Mouse (Mus musculus): ENCODE data around the gene Prkag2. TPM values are rescaled to one million over a fixed set of nuclear protein-coding genes. Genes with fewer than 3 reads are reported as not detected.
A peak's percentile ranks its signal among the peaks of the same experiment; 100 is the strongest.

Prkag2 gene
- polyA plus RNA-seq, 1 experiment from 2014 or later: 38.3 TPM

GRCm38 (mm10) chr5:24938046-24938822 is 162.2 kb downstream of the Prkag2 start:
- no peak overlapping the region for H3K4me3 ChIP-seq (ENCODE audit: low read depth, low read length)
- no peaks in the 10 kb centered on the region for H3K27me3 ChIP-seq (replicated peaks; ENCODE audit: control insufficient read depth, insufficient read depth, low read length)
- no peak overlapping the region for H3K4me2 ChIP-seq (replicated peaks; ENCODE audit: low read depth)
- H3K9me3 ChIP-seq (ENCODE audit: control insufficient read depth): no peaks in the 10 kb centered on the region
- no peak for ATAC-seq
- H3K36me3 ChIP-seq (ENCODE audit: control insufficient read depth, insufficient read depth): no peaks in the 10 kb centered on the region
- no peak overlapping the region for H3K27ac ChIP-seq (ENCODE audit: low read depth, low read length)
- H3K4me1 ChIP-seq (replicated peaks; ENCODE audit: control insufficient read depth, insufficient read depth, low read length): no peaks in the 10 kb centered on the region
- 70% methylated on average over 5 of the region's 5 CpGs for WGBS
- H3K9ac ChIP-seq (ENCODE audit: low read depth, low read length): no peak overlapping the region
- no peak for TF ChIP-seq CTCF (IDR thresholded peaks at IDR 0.05; ENCODE audit: low read depth)

GRCm38 (mm10) chr5:24936451-24936850 is 164.0 kb downstream of the Prkag2 start:
- Histone ChIP-seq H3K27ac (ENCODE audit: low read depth, low read length) (no peak overlapping the region), H3K4me3 (ENCODE audit: low read depth, low read length) (no peak overlapping the region), H3K9ac (ENCODE audit: low read depth, low read length) (no peak overlapping the region), H3K4me2 (replicated peaks; ENCODE audit: low read depth) (no peak overlapping the region; the same call in 1 of the 2 replicates), H3K27me3 (replicated peaks; ENCODE audit: control insufficient read depth, insufficient read depth, low read length) (no peaks in the 10 kb centered on the region), H3K4me1 (replicated peaks; ENCODE audit: control insufficient read depth, insufficient read depth, low read length) (no peaks in the 10 kb centered on the region), H3K9me3 (ENCODE audit: control insufficient read depth) (no peaks in the 10 kb centered on the region), H3K36me3 (ENCODE audit: control insufficient read depth, insufficient read depth) (no peaks in the 10 kb centered on the region)
- TF ChIP-seq CTCF (IDR thresholded peaks at IDR 0.05; ENCODE audit: low read depth): no peak
- ATAC-seq: peak; percentile 37
- 44% methylated on average over 8 of the region's 8 CpGs for WGBS

GRCm38 (mm10) chr5:24935446-24935845 is 165.0 kb downstream of the Prkag2 start:
- Histone ChIP-seq H3K27me3 (replicated peaks; ENCODE audit: control insufficient read depth, insufficient read depth, low read length) (no peaks in the 10 kb centered on the region), H3K9ac (ENCODE audit: low read depth, low read length) (no peak overlapping the region), H3K4me2 (replicated peaks; ENCODE audit: low read depth) (no peak overlapping the region), H3K4me3 (ENCODE audit: low read depth, low read length) (no peak overlapping the region), H3K27ac (ENCODE audit: low read depth, low read length) (no peak overlapping the region), H3K4me1 (replicated peaks; ENCODE audit: control insufficient read depth, insufficient read depth, low read length) (no peaks in the 10 kb centered on the region), H3K36me3 (ENCODE audit: control insufficient read depth, insufficient read depth) (no peaks in the 10 kb centered on the region), H3K9me3 (ENCODE audit: control insufficient read depth) (no peaks in the 10 kb centered on the region)
- ATAC-seq: no peak
- 85% methylated on average over 10 of the region's 10 CpGs for WGBS
- TF ChIP-seq CTCF (IDR thresholded peaks at IDR 0.05; ENCODE audit: low read depth): no peak

- no peak overlapping the region for H3K9ac ChIP-seq (ENCODE audit: low read depth, low read length)
- no peaks in the 10 kb centered on the region for H3K4me1 ChIP-seq (replicated peaks; ENCODE audit: control insufficient read depth, insufficient read depth, low read length)
- no peak overlapping the region for H3K4me2 ChIP-seq (replicated peaks; ENCODE audit: low read depth)
- H3K27me3 ChIP-seq (replicated peaks; ENCODE audit: control insufficient read depth, insufficient read depth, low read length): no peaks in the 10 kb centered on the region
- H3K36me3 ChIP-seq (ENCODE audit: control insufficient read depth, insufficient read depth): no peaks in the 10 kb centered on the region
- ATAC-seq: no peak
- no peak overlapping the region for H3K4me3 ChIP-seq (ENCODE audit: low read depth, low read length)
- no peaks in the 10 kb centered on the region for H3K9me3 ChIP-seq (ENCODE audit: control insufficient read depth)
- 100% methylated on average over 1 of the region's 1 CpGs for WGBS
- no peak overlapping the region for H3K27ac ChIP-seq (ENCODE audit: low read depth, low read length)
- TF ChIP-seq CTCF (IDR thresholded peaks at IDR 0.05; ENCODE audit: low read depth): peak; percentile 44
Observed at GRCm38 (mm10) chr5:24933760-24934159, 166.7 kb downstream of the Prkag2 start.

GRCm38 (mm10) chr5:24931578-24932185 is 168.8 kb downstream of the Prkag2 start:
- H3K4me2 ChIP-seq (replicated peaks; ENCODE audit: low read depth): peak overlapping the region; percentile 17; the same call in 1 of the 2 replicates
- peak overlapping the region; percentile 26; the same call in 1 of the 2 replicates for H3K9ac ChIP-seq (ENCODE audit: low read depth, low read length)
- H3K9me3 ChIP-seq (ENCODE audit: control insufficient read depth): no peaks in the 10 kb centered on the region
- H3K36me3 ChIP-seq (ENCODE audit: control insufficient read depth, insufficient read depth): no peaks in the 10 kb centered on the region
- peak overlapping the region; percentile 85 for H3K27ac ChIP-seq (ENCODE audit: low read depth, low read length)
- H3K4me3 ChIP-seq (ENCODE audit: low read depth, low read length): no peak overlapping the region
- no peaks in the 10 kb centered on the region for H3K4me1 ChIP-seq (replicated peaks; ENCODE audit: control insufficient read depth, insufficient read depth, low read length)
- WGBS: 47% methylated on average over 10 of the region's 10 CpGs
- peak; percentile 63 for ATAC-seq
- TF ChIP-seq CTCF (IDR thresholded peaks at IDR 0.05; ENCODE audit: low read depth): no peak
- H3K27me3 ChIP-seq (replicated peaks; ENCODE audit: control insufficient read depth, insufficient read depth, low read length): no peaks in the 10 kb centered on the region

- no peaks in the 10 kb centered on the region for H3K4me1 ChIP-seq (replicated peaks; ENCODE audit: control insufficient read depth, insufficient read depth, low read length)
- whole genome bisulfite sequencing: 50% methylated on average over 8 of the region's 8 CpGs
- no peak overlapping the region for H3K4me3 ChIP-seq (ENCODE audit: low read depth, low read length)
- TF ChIP-seq CTCF (IDR thresholded peaks at IDR 0.05; ENCODE audit: low read depth): no peak
- H3K9ac ChIP-seq (ENCODE audit: low read depth, low read length): no peak overlapping the region
- H3K36me3 ChIP-seq (ENCODE audit: control insufficient read depth, insufficient read depth): no peaks in the 10 kb centered on the region
- no peaks in the 10 kb centered on the region for H3K9me3 ChIP-seq (ENCODE audit: control insufficient read depth)
- no peaks in the 10 kb centered on the region for H3K27me3 ChIP-seq (replicated peaks; ENCODE audit: control insufficient read depth, insufficient read depth, low read length)
- no peak overlapping the region for H3K4me2 ChIP-seq (replicated peaks; ENCODE audit: low read depth)
- H3K27ac ChIP-seq (ENCODE audit: low read depth, low read length): peak overlapping the region; percentile 85
- peak; percentile 87 for ATAC-seq
Observed at GRCm38 (mm10) chr5:24930831-24931577, 169.4 kb downstream of the Prkag2 start.

All from intestine, postnatal 0 days (tissue).